Mouse (Mus musculus): Measurements from ENCODE around the gene Lnx1.

Lnx1 gene

DNA sequence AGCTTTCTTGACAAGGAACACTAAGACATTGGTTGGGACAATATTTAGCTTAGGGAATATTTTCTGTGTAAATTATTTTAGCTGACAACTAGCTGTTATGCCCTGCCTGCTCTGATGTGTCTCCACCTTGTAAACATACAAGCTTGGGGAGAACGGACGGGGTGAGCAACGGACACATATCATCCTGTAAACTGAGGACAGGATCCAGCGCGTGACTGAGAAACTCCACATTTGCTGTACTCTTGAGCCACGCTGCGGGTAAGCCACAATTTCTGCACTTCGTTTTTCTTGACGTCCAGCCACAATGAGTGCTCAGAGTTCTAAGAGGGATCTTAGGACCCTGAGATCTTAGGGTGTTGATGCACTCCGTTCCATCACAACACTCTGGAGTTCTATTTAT, 48.9 kb downstream of the Lnx1 start:
- DNase-seq (ENCODE audit: low spot score in 2 of 2) = no peak

DNA sequence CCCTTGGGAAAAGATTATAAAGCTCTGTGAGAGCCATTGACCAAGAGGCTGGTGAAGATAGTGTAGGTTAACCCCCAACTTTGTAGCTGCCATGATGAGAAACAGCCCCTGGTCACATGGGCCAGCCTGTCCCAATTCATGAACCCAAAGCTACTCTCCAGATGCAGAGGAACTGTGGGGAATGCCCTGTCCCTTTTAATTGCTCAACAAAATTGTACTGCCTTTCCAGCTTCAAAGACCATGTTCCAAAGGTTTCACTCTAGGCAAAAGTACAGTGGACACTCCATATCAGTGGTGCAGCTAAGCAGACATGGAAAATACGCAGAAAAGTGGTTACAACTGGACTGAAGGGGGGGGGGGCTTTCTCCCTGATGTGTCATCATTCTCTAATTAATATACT, 53.6 kb downstream of the Lnx1 start:
- DNase-seq (ENCODE audit: low spot score in 2 of 2) = no peak

DNA sequence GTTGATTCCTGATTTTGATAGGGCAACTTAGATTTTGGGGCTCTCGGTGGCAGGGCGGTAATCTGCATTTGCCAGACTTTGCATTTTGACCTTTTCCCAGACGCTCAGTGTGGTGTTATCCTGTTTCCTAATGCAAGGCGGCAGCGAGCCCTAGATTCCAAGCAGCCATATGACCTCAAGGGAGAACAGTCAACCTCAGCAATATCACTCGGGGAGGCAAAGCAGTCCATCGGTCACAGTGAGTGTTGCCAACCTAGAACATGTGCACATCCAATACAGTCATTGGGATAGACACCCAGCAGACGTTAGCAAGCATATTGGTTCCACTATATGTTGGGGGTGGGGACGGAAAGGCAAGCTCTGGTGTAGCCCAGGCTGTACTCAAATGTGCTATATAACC, 54.5 kb downstream of the Lnx1 start:
- no peak for DNase-seq (ENCODE audit: low spot score in 2 of 2)

DNA sequence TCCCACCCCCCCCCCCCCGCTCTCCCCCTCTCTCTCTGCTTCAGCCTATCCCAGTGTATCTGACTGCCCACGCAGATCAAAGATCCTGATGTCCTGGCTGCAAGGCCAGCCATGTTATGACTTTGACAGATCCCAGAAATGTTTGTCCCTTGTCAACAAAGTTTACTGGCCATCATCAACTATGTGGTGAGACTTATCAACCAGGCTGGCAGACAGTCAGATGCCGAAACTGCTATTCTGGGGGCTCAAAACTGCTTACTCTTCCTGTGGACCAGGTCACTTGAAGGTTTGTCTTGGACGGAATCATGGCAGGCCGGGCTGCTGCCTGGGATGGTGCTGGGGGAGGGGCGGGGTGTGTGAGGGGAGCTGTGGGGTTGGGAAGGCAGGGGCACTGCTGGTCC, 55.1 kb downstream of the Lnx1 start:
- no peak for DNase-seq (ENCODE audit: low spot score in 2 of 2)

DNA sequence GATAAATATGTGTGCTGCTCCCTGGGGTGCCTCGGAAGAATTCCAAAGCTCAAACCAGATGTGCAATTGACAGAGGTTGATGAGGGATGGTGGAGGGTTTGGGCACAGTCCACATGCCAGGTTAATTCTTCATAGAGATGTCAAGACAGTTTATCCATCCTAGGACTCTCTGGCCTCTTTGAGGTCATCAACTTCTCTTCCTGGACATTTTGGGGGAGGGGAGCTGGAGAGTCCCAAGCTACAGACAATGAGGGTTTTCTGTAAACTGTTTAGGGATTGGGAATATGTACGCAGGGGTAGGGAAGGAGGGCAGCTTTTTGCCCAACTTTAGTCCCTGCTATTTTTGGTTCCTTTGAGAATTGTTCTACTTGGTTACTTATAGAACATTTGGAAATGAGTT, 60.4 kb downstream of the Lnx1 start:
- no peak for DNase-seq (ENCODE audit: low spot score in 2 of 2)

DNA sequence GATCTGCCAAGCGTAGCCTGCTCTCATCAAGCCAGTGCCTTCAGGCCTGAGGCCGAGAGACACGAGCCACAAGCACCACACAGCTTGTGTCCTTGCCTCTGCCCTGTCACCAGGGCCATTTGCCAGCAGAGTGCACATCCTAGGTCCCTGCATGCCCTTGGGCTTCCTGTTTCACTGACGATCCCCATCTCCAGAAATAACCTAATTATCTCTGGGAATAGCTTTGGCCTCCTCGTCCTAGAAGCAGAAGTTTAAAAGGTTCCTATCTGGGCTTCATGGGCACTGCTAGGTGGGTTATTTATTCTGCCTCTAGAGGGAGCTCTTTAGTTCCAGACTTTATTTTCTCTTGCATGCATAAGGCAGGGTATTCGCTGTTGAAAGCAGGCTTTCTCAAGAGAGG, 61.7 kb downstream of the Lnx1 start:
- no peak for DNase-seq (ENCODE audit: low spot score in 2 of 2)

DNA sequence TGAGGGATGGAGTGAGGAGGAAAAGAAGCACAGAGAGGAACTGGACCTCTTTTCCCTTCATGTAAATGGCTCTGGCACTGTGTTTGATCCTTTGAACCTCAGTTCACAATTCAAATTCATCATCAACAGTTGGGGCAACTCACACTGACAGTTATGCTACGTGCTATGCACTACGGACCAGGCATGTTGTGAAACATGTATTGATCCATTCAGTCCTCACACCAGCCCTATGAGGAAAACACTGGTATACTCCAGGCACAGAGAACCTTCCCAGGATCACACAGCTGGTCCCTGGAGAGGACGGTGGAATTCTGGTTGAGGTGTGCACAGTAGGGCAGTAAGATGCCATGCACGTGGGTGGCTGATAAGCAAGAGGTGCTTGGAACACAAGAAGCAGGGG, 62.2 kb downstream of the Lnx1 start:
- DNase-seq (ENCODE audit: low spot score in 2 of 2) = no peak

DNA sequence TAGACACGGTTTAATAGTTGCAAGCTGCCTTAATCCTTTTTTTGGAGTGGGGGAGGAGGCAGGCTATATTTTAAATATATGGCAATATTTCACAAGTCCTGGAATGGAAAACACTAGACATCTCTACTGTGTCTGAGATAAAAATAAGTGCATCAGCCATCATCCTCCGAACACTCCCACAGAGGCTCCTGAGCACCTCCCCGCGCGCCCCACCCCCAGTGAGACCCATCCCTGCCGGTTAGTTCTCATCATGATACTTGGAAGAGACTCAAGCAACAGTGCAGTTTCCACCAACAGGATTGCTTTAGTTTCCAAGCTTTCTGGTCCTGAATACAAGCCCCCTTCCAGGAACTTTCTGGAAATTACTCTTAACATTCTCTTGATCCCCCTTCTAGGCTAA, 63.2 kb downstream of the Lnx1 start:
- DNase-seq (ENCODE audit: low spot score in 2 of 2) = no peak

DNA sequence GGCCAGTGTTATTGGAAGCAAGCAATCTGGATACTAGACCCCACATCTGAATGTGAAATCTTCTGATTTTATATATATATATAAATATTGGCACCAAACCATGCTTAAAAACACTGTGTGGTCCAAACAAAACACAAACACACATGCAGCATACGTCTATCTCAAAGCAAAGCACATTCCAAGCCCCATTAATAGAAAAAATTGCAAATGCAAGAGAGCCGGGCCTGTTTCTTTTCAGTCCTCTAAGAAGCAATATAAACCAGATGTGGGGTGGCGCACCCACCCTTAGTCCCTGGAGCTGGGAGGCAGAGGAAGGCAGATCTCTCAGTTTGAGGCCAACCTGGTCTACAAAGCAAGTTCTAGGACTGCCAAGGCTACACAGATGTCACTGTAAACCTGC, 68.3 kb downstream of the Lnx1 start:
- no peak for DNase-seq (ENCODE audit: low spot score in 2 of 2)

DNA sequence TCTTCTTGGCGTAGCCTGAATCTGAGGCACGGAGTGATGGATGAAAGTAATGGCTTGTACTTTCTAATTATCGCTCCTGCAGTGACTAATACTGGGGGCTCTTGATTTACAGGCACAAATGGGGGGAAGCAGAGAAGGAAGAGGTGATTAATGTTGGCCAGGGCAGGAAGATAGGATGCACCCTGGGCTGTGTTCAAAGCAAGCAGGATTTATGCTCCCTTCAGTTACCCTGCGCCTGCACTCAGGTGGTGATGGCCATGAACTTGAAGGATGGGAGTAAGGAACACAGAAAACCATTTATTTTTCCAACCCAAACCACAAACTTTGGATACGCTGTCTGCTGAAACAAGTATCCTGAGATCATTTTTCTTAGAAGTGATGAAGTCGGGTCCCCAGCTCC, 69.3 kb downstream of the Lnx1 start:
- no peak for DNase-seq (ENCODE audit: low spot score in 2 of 2)

DNA sequence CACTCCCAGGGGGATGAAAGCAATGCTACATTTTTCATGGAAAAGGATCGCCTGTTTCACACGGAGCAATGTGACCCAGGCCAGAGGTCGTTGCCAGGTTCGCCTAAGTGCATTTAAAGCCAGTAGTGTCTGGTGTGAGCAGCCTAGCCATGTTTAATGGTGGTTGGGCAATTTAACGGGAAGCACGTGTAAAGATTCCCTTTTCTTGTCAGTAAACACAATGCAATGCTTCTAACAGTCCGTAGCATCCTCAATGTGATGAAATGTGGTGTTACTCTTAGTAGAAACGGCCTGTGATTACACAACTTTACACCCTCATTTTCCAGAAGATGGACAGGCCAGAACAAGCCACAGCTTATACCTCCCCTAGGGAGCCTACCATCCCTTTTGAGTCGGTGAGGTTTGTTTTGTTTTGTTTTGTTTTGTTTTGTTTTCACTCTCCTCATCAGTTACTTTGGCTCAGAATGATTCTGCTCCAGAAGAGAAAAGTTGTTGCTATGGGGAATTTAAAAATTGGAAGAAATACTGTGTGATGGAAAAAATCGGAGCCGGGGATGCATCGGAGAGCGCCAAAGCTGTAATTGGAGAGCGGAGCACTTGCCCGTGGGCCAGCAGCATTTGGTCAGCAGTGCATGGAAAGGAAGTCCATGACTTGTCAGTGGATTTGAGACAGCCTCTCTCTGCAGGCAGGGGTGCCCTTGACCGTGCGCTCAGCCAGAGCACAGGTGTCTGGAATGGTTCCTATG, 70.2 kb downstream of the Lnx1 start:
- no peak for DNase-seq (ENCODE audit: low spot score in 2 of 2)

DNA sequence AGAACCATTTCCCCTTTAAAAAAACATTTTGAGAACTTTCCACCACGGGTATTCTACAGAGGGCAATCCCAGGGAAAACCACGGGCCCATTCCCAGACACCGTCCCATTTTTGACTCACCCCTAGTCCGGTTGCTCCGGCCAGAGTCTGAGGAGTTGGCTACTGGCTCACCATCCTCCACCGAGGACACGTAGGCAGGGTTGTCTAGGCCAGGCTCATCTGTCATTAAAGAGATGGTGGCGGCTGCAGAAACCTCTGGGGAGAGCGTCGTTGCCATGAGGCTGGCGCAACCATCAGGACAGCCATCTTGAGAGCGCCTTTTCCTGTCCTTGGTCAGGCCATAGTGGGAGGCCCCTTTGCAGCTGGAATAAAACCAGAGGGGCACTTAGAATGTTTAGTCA, 74.7 kb downstream of the Lnx1 start:
- no peak for DNase-seq (ENCODE audit: low spot score in 2 of 2)

DNA sequence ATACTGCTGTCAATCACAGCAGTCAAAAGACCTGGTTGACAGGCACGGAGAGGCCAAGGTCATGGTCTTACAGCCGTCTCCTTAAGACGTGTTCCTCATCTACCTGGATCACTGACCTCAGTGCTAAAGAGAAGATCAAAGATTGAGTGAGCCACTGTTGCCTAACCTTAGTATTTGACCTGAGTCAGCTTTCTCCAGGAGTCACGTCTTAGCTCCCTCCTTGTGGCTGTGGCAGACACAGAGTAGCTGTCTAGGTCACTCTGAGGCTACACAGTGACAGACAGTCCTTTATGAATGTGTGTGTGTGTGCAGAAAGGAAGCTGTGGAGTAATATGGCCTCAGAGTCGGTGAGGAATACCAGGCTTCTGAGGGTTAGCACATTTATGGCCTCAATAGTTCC, 78.3 kb downstream of the Lnx1 start:
- no peak for DNase-seq (ENCODE audit: low spot score in 2 of 2)

DNA sequence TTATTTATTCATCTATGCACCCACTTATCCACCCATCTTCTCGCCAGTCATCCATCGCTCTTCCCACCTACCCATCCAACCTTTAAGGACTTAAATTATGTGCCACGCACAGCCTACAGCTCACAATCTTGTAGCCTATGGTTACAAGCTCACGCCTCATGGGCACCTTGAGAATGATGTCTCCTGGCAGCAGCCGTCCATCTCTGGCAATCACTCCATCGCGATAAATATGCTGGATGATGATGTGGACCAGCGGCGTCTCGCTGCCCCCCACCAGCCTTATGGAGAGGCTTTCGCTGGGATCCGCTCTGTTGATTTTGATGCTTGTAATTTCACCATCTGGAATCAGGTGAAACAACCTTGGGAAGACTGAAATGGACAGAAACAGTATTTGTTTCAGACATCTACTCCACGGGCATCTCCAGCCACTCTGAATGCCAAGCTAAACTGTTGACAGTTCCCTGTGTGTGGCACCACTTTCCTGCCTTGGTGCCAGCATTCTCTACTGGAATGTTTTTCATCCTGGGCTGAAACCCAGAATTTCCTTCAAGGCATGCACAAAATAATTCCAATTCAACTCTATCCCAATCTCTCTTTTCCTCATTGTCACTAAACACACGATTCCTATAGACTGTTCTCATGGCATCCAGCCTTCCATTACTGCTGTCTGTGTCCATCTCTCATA, 79.3 kb downstream of the Lnx1 start:
- DNase-seq (ENCODE audit: low spot score in 2 of 2) = no peak

DNA sequence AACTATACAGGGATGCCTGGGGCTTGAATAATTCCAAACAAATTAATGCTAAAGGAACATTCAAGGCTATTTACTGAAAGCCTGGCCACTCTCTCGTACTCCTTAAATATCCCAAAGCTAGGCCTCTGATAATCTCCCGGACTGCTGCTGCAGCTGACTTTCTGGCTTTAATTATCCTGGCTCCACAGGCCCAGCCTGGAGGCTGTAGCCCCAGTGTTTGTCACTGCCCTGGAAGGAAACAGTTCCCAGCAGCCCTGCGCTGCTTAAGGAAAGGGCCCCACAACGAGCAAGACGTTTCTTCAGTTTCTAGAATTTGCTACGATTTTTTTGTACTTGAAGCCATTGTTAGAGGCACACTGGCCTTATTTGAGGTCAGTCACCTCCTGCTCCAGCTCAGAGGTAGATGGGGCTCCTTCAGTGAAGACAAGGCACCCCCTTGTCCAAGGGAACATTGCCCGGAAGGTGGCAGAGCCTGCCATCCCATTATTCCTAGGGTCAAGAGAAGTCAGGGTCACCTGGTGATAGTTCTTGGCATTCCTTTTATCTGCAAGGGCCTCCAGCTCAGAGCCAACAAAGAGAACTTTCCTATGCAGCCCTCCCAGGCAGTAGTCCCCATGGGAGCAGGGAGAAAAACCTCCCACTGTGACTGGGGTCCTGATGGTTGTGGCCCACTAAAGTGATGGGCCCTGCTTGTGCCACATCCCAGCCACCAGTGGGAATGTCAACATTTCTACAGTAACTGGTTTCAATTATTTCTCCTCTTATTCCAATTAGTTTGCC, 80.8 kb downstream of the Lnx1 start:
- no peak for DNase-seq (ENCODE audit: low spot score in 2 of 2)

DNA sequence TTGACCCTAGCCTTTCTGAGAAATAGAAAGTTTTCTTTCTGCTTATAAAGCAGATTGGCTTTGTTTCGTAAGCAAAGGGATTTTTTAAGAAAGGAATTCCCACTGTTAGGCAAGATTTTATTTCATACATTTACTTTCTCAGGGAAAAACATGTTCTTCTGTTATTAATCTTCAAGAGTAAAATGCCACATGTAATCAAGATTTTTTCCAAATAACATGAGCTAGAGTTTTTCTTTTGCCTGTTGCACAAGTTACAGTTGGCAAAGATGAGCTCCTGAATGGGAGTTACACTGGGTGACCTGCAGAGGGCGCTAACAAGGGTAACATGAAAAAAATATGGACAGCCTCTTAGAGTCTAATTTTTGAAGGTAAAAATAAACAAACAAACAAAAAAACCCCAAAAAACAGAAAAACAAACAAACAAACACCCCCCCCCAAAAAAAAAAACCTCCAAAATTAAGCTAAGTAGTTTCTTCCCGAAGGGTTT, 84.1 kb downstream of the Lnx1 start:
- no peak for DNase-seq (ENCODE audit: low spot score in 2 of 2)

DNA sequence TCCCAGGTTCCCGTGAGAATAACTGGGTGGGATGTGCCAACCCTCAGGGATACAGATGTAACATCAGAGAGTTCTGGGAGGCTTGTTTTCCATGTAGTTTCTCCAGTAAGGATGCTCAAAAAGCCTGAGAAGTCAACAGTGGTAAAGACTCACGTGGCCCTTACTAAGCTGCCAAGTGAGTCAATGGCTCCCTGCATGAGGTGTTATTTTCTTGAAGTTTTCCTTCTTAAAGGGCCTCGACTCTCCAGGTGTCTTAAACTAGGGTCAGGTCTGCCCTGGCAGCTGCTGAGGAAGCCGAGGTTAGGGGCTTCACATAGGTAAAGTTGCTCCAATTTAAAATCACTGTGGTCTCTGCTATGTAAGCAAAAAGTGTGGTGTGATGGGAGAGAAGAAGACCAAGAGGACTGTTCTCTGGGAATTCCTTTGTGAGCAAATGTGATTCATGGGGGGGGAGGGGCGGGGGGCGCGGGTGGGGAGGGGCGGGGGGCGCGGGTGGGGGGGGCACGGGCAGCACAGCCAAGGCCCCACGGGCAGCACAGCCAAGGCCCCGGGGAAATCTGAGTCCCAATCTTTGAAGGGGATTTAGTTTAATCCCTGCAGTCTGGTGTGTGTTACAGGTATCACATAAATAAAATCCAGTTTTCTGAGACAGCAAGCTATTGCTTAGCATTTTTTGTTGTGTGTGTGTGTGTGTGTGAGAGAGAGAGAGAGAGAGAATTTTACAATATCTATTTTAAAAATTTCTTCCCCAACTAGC, 84.7 kb downstream of the Lnx1 start:
- no peak for DNase-seq (ENCODE audit: low spot score in 2 of 2)

DNA sequence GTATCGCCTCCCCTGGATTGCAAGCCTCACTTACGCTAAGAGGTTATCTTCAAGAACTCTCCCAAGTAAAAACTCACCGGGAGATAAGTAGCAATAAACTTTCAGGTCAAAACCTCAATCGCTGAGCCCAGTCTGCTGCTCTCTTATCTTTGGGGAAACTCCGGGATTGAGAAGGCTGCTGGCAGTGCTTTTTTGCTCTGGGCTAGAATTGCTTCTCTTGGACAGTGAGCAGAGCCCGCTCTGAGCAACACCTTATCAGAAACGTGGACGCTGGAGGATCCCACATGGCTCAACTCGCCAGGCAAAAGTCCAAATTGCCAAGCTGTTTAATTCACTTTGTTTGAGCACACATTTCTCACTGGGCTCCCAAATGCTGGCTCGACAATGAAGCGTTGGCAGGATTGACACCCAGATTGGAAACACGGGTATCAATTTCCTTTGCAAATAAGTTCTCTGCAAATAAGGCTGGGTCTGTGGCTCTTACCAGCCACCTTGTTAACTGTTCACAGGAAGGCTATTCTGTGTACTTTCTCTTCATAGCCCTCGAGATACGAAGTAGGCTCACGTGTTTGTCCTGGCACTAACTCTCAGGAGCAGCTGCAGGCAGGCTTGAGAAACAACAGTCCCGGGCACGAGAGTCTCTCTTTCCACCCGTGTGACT, 89.1 kb downstream of the Lnx1 start:
- no peak for DNase-seq (ENCODE audit: low spot score in 2 of 2)

DNA sequence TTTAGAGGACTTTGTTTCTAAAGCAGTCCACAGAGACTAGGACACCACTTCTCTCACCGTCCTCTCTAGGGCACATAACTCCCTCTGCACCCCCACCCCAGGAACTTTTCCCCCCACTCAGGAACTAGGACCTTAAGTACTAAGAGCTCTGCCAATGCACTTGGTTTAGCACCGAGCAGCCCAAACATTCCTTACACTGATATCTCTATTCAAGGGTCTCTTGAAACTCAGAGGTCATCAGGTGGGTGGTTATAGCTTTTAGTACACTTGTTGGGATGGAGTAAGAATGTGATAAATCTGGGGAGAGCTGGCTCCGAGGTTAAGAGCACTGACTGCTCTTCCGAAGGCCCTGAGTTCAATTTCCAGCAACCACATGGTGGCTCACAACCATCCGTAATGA, 90.0 kb downstream of the Lnx1 start:
- DNase-seq (ENCODE audit: low spot score in 2 of 2) = no peak

DNA sequence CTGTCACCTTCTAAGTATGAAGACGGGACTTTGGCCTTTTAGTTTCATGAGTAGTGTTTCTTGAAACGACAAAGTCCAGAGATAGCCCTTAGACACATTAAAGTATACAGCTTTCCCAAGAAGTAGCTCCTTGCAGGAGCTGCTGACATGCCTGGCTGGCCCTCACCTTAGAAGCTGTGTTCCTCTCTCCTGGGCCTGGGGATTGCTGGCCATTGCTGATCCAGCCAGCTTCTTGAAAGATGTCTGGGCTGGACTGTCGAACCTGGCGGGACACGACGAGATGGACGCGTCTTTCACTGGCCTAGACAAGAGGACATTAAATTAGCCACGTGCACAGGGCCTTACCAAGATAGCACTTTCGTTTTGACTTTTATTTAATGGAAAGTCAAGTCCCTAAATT, 92.2 kb downstream of the Lnx1 start:
- no peak for DNase-seq (ENCODE audit: low spot score in 2 of 2)

DNA sequence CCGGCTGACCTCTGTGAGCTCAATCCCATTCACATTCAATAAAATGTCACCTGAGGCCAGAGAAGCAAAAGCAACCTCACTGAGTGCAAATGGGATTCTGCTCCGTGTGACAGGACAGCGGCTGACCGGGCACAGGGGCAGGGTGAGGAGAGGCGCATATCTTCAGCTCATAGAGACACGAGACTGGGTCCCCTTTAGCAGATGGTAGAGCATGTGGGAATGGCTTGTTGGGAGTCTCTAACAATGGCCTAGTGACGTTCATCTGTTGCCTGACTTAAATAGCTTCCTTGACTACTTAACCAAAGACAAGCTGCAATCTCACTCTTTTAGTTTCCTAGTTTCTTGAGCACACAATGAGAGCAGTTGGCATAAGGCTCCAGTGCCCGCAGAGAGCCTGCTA, 96.5 kb downstream of the Lnx1 start:
- no peak for DNase-seq (ENCODE audit: low spot score in 2 of 2)

DNA sequence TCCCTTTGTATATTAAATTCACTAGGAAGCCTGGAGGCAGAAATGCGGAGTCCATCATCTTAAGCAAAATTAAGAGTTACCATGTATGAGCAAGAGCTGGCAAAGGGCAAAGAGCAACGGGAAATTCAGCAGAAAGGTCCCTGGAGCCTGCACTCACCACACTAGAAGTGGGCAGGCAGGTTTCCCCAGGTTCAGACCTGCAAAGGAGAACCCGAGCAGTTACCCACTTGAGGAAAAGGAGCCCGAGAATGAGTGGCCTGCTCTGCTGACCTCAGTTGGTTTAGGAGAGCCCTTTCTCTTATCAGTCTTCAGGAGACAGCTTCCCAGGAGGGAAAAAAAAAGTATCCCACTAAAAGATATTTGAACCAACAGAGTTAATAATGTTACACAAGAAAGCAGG, 99.4 kb downstream of the Lnx1 start:
- no peak for DNase-seq (ENCODE audit: low spot score in 2 of 2)

All from spleen, postnatal 14 days (tissue).